Mouse (Mus musculus) C2C12 (cell line): Measurements from ENCODE around the gene Cdc37l1.

Source experiments
- CTCF ChIP-seq: IDR thresholded peaks from one replicate; pipeline ENCODE4 v1.5.1; 2011; ENCODE audit not compliant: control insufficient read depth, insufficient read depth, insufficient read length
- MAX ChIP-seq: IDR thresholded peaks from one replicate; pipeline ENCODE4 v1.6.1; 2011; ENCODE audit warnings: mild to moderate bottlenecking, control low read depth
- MYOG ChIP-seq: IDR thresholded peaks from one replicate; pipeline ENCODE4 v1.6.1; 2011; ENCODE audit not compliant: control insufficient read depth, insufficient read length; ENCODE audit errors: extremely low read depth
- USF1 ChIP-seq: IDR thresholded peaks from one replicate; pipeline ENCODE4 v1.6.1; 2011; ENCODE audit warnings: low read depth, mild to moderate bottlenecking, control low read depth, moderate library complexity

- TF ChIP-seq CTCF: no peak
- TF ChIP-seq MYOG: no peak
- no peak for TF ChIP-seq MAX
- TF ChIP-seq USF1: no peak
These were observed 79.0 kb downstream of the Cdc37l1 start for GRCm38 (mm10) chr19:29069195-29069594.
